Mouse (Mus musculus) kidney, postnatal 0 days (tissue): Measurements from ENCODE around the gene G6pc3. TPM values are rescaled to one million over a fixed set of nuclear protein-coding genes. Genes with fewer than 3 reads are reported as not detected.

Experiments
- ATAC-seq: fragments of 200-750 bp; cut with Nextera tagmentation; replicated peaks from 2 replicates; pipeline ENCODE4 v1.8.0; 2017; ENCODE audit warnings: low read depth, moderate number of reproducible peaks, moderate TSS enrichment, moderate library complexity; ENCODE audit not compliant: low FRiP score
- DNase-seq: peaks from one replicate; pipeline ENCODE4 v3.0.0-alpha.2; 2016; ENCODE audit warnings: low spot score
- H3K27ac ChIP-seq: fragments of 300-500 bp; sonication (generic); 2 replicates; pipeline ENCODE4 v1.5.1; 2014; ENCODE audit warnings: mild to moderate bottlenecking
- H3K27me3 ChIP-seq: fragments of 300-500 bp; sonication (generic); 2 replicates; pipeline ENCODE4 v1.6.1; 2014; ENCODE audit warnings: low read length, mixed read lengths; ENCODE audit not compliant: insufficient read depth
- H3K36me3 ChIP-seq: fragments of 300-500 bp; sonication (generic); 2 replicates; pipeline ENCODE4 v1.6.1; 2014; ENCODE audit warnings: low read length, mixed read lengths; ENCODE audit not compliant: insufficient read depth
- H3K4me1 ChIP-seq: fragments of 300-500 bp; sonication (generic); replicated peaks from 2 replicates; pipeline ENCODE4 v1.6.1; 2014; ENCODE audit warnings: antibody characterized with exemption, low read length, mixed read lengths; ENCODE audit not compliant: insufficient read depth
- H3K4me2 ChIP-seq: fragments of 300-500 bp; sonication (generic); 2 replicates; pipeline ENCODE4 v1.6.1; 2014; ENCODE audit warnings: mild to moderate bottlenecking, low read length, moderate library complexity, mixed read lengths
- H3K4me3 ChIP-seq: fragments of 300-500 bp; sonication (generic); replicated peaks from 2 replicates; pipeline ENCODE4 v1.5.1; 2014; ENCODE audit warnings: low read depth, low read length
- H3K9ac ChIP-seq: fragments of 300-500 bp; sonication (generic); 2 replicates; pipeline ENCODE4 v1.6.1; 2014; ENCODE audit warnings: low read depth, low read length
- H3K9me3 ChIP-seq: fragments of 300-500 bp; sonication (generic); replicated peaks from 2 replicates; pipeline ENCODE4 v1.6.1; 2016; ENCODE audit warnings: low read length, inconsistent platforms, mixed read lengths
- CTCF ChIP-seq: IDR thresholded peaks from 2 replicates; pipeline ENCODE4 v1.5.1; 2016; ENCODE audit warnings: antibody characterized with exemption, low read depth, mild to moderate bottlenecking, moderate library complexity
- WGBS: fragments of 180-500 bp; shearing (Covaris S2); extraction: QIAGEN DNeasy Blood & Tissue Kit; methylation state at CpG from one replicate; pipeline ENCODE4 v1.1.7; 2014; 5-methylcytosine and 5-hydroxymethylcytosine counted together
- polyA plus RNA-seq: library from polyadenylated mRNA; unstranded; fragments of >200 nt; fragmentation: Nextera tagmentation; extraction: Ambion mirVana; gene quantifications from 2 replicates; pipeline ENCODE4 v1.2.1, GENCODE M21; 2015

The G6pc3 gene
- polyA plus RNA-seq, 1 experiment from 2014 or later: 43.6 TPM

GRCm38 (mm10) chr11:102198245-102198644, 8.8 kb downstream of the G6pc3 start:
- peak; percentile 17; the same call in 1 of the 2 replicates for TF ChIP-seq CTCF
- WGBS: 77% methylated on average over 6 of the region's 6 CpGs
- H3K27me3 ChIP-seq: no peaks in the 10 kb centered on the region
- no peak overlapping the region for H3K9ac ChIP-seq
- DNase-seq (no peak), ATAC-seq (no peak)
- no peak overlapping the region for H3K27ac ChIP-seq
- no peaks in the 10 kb centered on the region for H3K4me1 ChIP-seq
- H3K36me3 ChIP-seq: peaks cover 57% of the 10 kb centered on the region
- no peaks in the 10 kb centered on the region for H3K9me3 ChIP-seq
- no peak overlapping the region for H3K4me3 ChIP-seq
- no peak overlapping the region for H3K4me2 ChIP-seq

GRCm38 (mm10) chr11:102199856-102200255, 10.4 kb downstream of the G6pc3 start:
- Histone ChIP-seq H3K4me2 (no peak overlapping the region), H3K36me3 (peaks cover 62% of the 10 kb centered on the region), H3K9me3 (no peaks in the 10 kb centered on the region), H3K9ac (no peak overlapping the region), H3K4me1 (no peaks in the 10 kb centered on the region), H3K27me3 (no peaks in the 10 kb centered on the region), H3K27ac (no peak overlapping the region), H3K4me3 (no peak overlapping the region)
- WGBS: 44% methylated on average over 9 of the region's 9 CpGs
- no peak for TF ChIP-seq CTCF
- no peak for DNase-seq
- no peak for ATAC-seq

GRCm38 (mm10) chr11:102201408-102201821, 12.0 kb downstream of the G6pc3 start:
- Histone ChIP-seq H3K9me3 (no peaks in the 10 kb centered on the region), H3K4me3 (no peak overlapping the region), H3K27me3 (no peaks in the 10 kb centered on the region), H3K4me1 (no peaks in the 10 kb centered on the region), H3K4me2 (no peak overlapping the region), H3K36me3 (peaks cover 60% of the 10 kb centered on the region), H3K9ac (no peak overlapping the region), H3K27ac (no peak overlapping the region)
- DNase-seq (no peak), ATAC-seq (no peak)
- TF ChIP-seq CTCF: peak; percentile 46
- WGBS: 78% methylated on average over 12 of the region's 12 CpGs

GRCm38 (mm10) chr11:102206481-102206880, 17.1 kb downstream of the G6pc3 start:
- peaks cover 37% of the 10 kb centered on the region for H3K36me3 ChIP-seq
- no peak for ATAC-seq
- no peak overlapping the region for H3K9ac ChIP-seq
- DNase-seq: no peak
- 73% methylated on average over 30 of the region's 30 CpGs for WGBS
- H3K27ac ChIP-seq: no peak overlapping the region
- no peaks in the 10 kb centered on the region for H3K27me3 ChIP-seq
- H3K4me3 ChIP-seq: no peak overlapping the region
- no peaks in the 10 kb centered on the region for H3K9me3 ChIP-seq
- peaks cover 19% of the 10 kb centered on the region; the same call in 1 of the 2 replicates for H3K4me1 ChIP-seq
- no peak for TF ChIP-seq CTCF
- no peak overlapping the region for H3K4me2 ChIP-seq

DNA sequence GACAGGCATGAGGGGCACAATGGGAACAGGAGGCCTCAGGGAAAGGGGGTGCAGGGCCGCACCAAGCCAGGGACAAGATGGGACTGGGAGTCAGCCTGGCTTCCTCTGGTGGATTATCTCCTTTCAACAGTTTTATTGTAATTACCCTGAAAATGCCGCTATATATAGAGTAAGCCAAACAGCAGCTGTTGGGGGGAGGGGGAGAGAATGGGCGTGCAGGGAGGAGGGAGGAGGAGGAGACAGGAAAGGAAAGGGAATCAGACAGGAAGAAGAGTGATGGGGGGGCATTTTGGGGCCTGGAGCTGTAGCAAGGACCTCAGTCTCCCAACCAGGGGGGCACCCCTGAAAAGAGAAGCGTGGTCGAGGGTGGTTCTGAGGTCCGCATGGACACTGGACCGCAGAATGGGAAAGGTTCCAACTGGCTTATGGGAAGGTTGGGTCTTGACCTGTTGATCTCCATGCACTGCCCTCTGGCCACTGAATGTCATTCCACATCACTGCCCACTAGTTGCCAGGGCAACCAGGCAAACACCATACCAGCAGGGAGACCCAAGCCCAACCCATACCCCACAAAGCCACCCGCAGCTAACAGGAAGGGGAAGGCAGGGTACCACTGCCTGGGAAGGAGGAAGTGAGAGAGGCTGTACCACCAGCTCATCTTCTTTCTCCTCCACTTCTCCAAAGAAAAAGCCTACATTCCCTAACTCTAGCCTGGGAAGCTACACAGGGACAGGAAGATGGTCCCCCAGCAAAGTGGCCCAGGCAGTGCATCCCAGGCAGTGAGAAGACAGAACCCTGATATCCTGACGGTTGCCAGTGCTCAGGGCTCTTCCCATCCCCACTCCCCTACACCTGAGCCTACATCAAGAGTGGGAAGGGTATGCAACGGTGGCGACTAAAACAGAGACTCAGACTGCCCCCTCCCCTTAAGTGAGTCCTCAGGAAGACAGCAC, 18.7 kb downstream of the G6pc3 start:
- peak overlapping the region; percentile 2; the same call in 1 of the 2 replicates for H3K27ac ChIP-seq
- ATAC-seq: 0 out of 2 replicates have a peak, but pooled peaks have one; percentile 18
- no peak overlapping the region for H3K4me3 ChIP-seq
- peaks cover 26% of the 10 kb centered on the region for H3K36me3 ChIP-seq
- H3K4me2 ChIP-seq: peak overlapping the region; percentile 13; the same call in 1 of the 2 replicates
- H3K9me3 ChIP-seq: no peaks in the 10 kb centered on the region
- TF ChIP-seq CTCF: no peak
- no peaks in the 10 kb centered on the region for H3K27me3 ChIP-seq
- no peak overlapping the region for H3K9ac ChIP-seq
- peaks cover 24% of the 10 kb centered on the region; the same call in 1 of the 2 replicates for H3K4me1 ChIP-seq
- WGBS: 46% methylated on average over 11 of the region's 11 CpGs
- DNase-seq: peak; percentile 84

GRCm38 (mm10) chr11:102208846-102209245, 19.4 kb downstream of the G6pc3 start:
- no peak overlapping the region for H3K9ac ChIP-seq
- no peaks in the 10 kb centered on the region for H3K9me3 ChIP-seq
- no peak for ATAC-seq
- H3K36me3 ChIP-seq: peaks cover 26% of the 10 kb centered on the region
- no peak overlapping the region for H3K4me2 ChIP-seq
- no peak overlapping the region for H3K27ac ChIP-seq
- no peaks in the 10 kb centered on the region for H3K27me3 ChIP-seq
- TF ChIP-seq CTCF: no peak
- peaks cover 24% of the 10 kb centered on the region; the same call in 1 of the 2 replicates for H3K4me1 ChIP-seq
- H3K4me3 ChIP-seq: no peak overlapping the region
- 52% methylated on average over 3 of the region's 4 CpGs for WGBS
- no peak for DNase-seq
